Mouse (Mus musculus): Measurements from ENCODE around the gene Ccdc117.
"Not testable (repeated sequence)": the region's sequence is repeated elsewhere in the genome, so short reads cannot be mapped to it uniquely, and the experiment has no call there.

Gene Ccdc117

DNA sequence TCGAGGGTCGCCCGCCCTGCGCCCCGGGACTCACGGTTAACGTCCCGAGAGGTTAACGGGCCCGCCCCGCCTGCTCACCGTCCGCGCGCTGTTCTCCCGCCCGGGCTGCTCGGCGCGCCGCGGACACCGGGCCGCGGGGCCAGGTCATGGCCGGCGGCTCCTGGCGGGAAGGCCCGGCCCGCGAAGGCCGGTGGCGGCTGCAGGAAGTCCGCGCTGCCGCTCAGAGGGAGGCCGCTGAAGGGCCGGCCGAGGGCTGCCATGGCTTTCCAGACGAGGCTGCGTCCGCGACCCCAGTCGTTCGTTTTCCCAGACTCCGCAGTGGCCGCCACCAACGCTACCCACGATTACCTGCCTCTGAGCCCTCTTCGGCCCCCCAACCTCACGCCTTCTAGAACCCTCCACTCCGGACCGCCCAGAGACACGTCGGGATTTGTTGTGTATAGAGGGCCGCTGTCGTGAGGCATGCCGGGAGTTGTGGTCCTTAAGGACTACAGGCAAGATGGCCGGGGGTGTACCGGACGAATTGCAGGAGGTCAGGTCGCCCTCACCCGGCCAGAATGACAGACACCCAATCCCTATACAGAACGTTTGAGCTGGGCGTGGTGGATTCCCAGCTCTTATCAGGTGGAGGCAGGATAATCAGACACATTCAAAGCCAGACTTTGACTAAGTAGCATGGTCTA is at the start of gene Ccdc117:
Gene Ccdc117 (minus strand): TSS at position 389 of the 683 bp plus-strand sequence.
- peak; percentile 84 for DNase-seq (ENCODE audit: low read depth, low spot score)

DNA sequence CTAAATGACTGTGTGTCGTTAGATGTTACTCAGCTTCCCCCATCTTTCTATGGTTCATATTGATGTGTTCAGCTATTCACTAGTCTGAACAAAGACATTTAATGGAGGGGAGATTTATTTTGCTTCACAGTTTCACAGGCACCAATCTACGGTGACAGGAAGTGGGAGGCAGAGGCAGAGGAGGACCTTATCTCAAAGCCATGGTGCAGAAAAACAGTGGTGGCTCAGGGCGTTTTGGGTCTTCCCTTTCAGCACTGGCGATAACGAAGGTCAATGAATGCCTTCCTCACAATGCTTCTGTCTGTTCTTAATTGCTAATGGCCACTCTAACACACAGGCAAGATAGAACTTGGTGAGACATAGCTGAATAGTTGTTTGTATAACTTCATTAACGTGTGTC is 33.1 kb upstream of the Ccdc117 start:
- no peak for DNase-seq (ENCODE audit: low read depth, low spot score)

- DNase-seq (ENCODE audit: low read depth, low spot score): no peak
These were observed 31.8 kb upstream of the Ccdc117 start for GRCm38 (mm10) chr11:5573821-5574220.

DNA sequence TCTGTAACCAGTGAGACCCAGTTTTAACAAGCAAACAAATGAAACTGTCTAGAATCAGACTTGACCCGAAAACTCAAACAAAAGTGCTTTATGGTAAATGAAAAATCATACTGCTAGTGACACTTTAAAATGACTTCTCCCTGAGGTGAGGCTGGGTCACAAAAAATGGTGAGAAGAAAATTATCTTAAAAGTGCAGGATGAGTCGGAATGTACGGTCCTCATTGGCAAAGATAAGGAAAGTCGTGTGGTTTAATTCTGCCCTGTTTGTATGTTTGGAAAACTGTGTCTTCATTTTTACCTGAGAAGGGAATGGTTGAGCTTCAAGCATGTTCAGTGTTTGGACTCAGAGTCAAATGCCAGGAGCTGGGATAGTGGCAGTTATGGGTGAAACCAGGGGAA is 29.9 kb upstream of the Ccdc117 start:
- no peak for DNase-seq (ENCODE audit: low read depth, low spot score)

DNA sequence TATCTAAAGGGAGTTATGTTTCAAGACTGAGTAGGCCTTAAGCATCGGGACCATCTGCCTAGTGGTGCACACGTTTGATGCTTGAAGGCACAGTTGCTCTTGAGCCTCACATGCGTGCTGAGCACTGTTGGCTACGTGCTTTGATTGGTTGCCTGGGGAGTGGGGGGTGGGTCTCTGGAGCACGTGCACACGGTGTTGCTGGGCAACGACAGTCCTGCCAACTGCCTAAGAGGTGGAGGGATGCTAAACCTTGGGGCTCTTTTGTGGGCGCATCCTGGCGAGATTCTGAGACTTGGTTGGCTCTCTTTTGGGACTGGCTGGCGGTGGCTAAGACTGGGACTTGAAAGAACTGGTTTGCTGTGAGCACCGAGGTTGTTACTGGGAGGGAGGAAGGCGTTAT is 27.5 kb upstream of the Ccdc117 start, which contains the start of gene Ankrd36:
Gene Ankrd36 (plus strand): TSS at position 211 of the 400 bp plus-strand sequence.
- DNase-seq (ENCODE audit: low read depth, low spot score): no peak

GRCm38 (mm10) chr11:5568082-5568481 is 26.1 kb upstream of the Ccdc117 start:
- no peak for DNase-seq (ENCODE audit: low read depth, low spot score)

GRCm38 (mm10) chr11:5567654-5568053 is 25.7 kb upstream of the Ccdc117 start:
- no peak for DNase-seq (ENCODE audit: low read depth, low spot score)

- DNase-seq (ENCODE audit: low read depth, low spot score): no peak
These were observed 24.5 kb upstream of the Ccdc117 start for GRCm38 (mm10) chr11:5566506-5566905.

GRCm38 (mm10) chr11:5565596-5565995 is 23.6 kb upstream of the Ccdc117 start:
- no peak for DNase-seq (ENCODE audit: low read depth, low spot score)

DNA sequence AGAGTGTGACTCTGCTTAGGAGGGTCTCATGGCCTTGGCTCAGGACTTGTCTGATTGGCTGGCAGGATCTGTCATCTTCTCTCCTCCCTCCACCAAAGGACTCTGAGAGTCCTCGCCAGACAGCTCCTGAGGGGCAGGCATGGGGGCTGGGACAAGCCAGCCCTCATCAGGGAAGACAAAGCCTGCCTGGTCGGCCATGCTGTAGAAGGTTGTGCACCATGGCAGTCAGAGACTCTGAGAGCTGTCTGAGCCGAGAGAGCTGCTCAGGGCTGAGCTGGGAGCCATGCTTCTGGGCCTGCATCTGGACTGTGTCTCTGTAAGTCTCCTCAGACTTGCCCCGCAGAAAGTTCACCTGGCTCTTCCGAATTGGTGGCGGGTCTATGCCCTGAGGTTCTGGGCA is 21.9 kb upstream of the Ccdc117 start:
- no peak for DNase-seq (ENCODE audit: low read depth, low spot score)

- DNase-seq (ENCODE audit: low read depth, low spot score): peak; percentile 18
These were observed 20.8 kb upstream of the Ccdc117 start for GRCm38 (mm10) chr11:5562625-5563268.

GRCm38 (mm10) chr11:5560273-5560672 is 18.3 kb upstream of the Ccdc117 start:
- DNase-seq (ENCODE audit: low read depth, low spot score): no peak

DNA sequence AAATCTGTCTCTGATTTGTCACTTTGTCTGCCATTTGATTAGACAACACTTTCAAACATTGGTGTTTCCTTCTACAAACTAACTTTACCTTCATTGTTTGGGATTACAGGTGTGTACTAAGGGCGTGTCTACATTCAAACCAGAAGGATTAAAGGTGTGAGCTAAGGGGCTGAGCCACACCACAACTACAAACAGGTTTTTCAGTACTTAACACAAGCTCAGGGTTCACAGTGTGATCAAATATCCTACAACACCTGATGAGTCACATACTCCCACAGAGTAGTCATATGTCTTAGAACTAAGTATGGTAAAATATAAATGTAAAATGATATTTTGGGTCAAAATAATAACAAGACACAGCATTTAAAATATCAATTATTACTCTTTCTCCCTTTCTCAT is 9.9 kb upstream of the Ccdc117 start:
- no peak for DNase-seq (ENCODE audit: low read depth, low spot score)

- no peak for DNase-seq (ENCODE audit: low read depth, low spot score)
These were observed 9.4 kb upstream of the Ccdc117 start for GRCm38 (mm10) chr11:5551430-5551829.

DNA sequence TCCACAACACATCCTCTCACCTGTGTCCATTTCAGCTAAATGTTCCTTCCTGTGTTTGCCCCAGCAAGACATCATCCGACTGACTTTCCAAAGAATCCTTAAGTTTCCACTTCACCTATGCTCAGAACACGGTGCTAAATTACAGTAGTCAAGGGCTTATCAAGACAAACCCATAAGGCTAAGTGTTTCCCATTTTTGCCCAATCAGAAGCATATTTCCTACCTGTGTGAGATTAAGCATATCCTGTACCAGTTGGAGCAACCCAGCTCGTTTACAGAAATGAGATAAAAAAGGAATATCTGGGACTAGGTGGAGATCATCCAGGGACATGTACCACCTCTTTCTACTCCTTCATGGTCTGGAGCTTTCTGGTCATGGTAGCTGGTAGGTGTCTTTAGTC is 4.7 kb upstream of the Ccdc117 start:
- no peak for DNase-seq (ENCODE audit: low read depth, low spot score)

GRCm38 (mm10) chr11:5545457-5545856 is 3.5 kb upstream of the Ccdc117 start:
- DNase-seq (ENCODE audit: low read depth, low spot score): no peak

GRCm38 (mm10) chr11:5544709-5545108 is 2.7 kb upstream of the Ccdc117 start:
- DNase-seq (ENCODE audit: low read depth, low spot score): not testable (repeated sequence)

- DNase-seq (ENCODE audit: low read depth, low spot score): no peak
These were observed 1.3 kb upstream of the Ccdc117 start for GRCm38 (mm10) chr11:5543281-5543680.

DNA sequence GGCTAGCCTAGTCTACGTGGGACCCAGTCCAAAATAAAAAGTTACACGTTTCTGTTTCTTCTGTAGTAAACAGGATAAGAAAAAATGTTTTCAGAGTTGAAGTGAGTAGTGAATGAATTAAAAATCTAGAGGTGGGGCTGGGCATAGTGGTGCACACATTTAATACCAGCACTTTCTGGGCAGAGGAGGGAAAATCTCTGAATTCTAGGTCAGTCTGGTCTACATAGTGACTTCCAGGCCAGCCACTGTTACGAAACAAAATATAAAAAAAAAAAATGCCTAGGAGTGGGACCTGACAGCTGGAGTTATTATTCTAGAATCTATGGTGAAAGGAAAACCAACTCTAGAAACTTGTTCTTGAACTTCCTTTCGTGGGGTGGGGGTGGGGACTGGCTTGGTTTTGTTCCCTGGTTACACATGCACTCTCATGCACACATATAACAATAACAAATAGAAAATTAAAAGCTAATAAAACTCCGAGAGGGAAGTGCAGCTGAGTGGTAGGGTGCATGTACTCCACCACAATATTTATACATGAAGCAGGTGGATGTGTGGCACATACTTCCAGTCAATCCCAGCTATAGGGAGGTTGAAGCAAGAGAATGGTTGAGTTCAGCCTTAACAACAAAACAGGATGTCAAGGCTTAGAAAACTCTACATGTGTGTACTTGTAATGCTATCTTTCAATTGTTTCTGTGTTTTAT is 647 bp upstream of the Ccdc117 start:
- DNase-seq (ENCODE audit: low read depth, low spot score): no peak

- DNase-seq (ENCODE audit: low read depth, low spot score): no peak
These were observed 673 bp downstream of the Ccdc117 start for GRCm38 (mm10) chr11:5541230-5541798.

GRCm38 (mm10) chr11:5540331-5540730 is 1.7 kb downstream of the Ccdc117 start:
- DNase-seq (ENCODE audit: low read depth, low spot score): peak; percentile 59

DNA sequence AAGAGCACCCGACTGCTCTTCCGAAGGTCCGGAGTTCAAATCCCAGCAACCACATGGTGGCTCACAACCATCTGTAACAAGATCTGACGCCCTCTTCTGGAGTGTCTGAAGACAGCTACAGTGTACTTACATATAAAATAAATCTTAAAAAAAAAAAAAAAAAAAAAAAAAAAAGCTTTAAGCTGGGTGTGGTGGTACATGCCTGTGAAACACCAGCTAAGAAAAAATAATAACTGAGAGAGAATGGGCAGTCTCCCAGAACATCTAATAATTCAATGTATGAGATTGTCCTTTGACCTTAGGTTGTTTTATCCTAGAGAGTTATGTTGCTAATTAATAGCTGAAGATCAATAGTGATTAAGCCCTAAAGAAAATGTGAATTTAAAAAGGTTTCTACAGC is 4.5 kb downstream of the Ccdc117 start:
- DNase-seq (ENCODE audit: low read depth, low spot score): not testable (repeated sequence)
